Mouse (Mus musculus) lung, adult 2 months (tissue): ENCODE results near the gene Tbck. TPM values are rescaled to one million over a fixed set of nuclear protein-coding genes. Genes with fewer than 3 reads are reported as not detected.

Experiments
- DNase-seq: peaks from one replicate; pipeline ENCODE4 v3.0.0; 2022
- H3K4me1 ChIP-seq: fragments of 200-500 bp; 2 replicates; pipeline ENCODE4 v1.6.1; 2011; ENCODE audit warnings: low read length; ENCODE audit not compliant: control insufficient read depth, insufficient read depth
- H3K4me3 ChIP-seq: fragments of 200-500 bp; replicated peaks from 2 replicates; pipeline ENCODE3; 2011; ENCODE audit warnings: low read depth, mild to moderate bottlenecking, control low read depth, low read length; ENCODE audit errors: extremely low read depth
- CTCF ChIP-seq: fragments of 200-500 bp; IDR thresholded peaks from 2 replicates; pipeline ENCODE4 v1.5.1; 2011; ENCODE audit warnings: mild to moderate bottlenecking, low read length, control low read depth; ENCODE audit not compliant: insufficient read depth
- POLR2A ChIP-seq: fragments of 200-500 bp; IDR thresholded peaks from 2 replicates; pipeline ENCODE4 v1.6.1; 2011; ENCODE audit warnings: low read depth, mild to moderate bottlenecking, control low read depth, low read length, borderline replicate concordance; ENCODE audit errors: extremely low read depth
- WGBS: fragments of 180-500 bp; shearing (Covaris S2); methylation state at CpG from one replicate; pipeline ENCODE4 v1.1.7; 2018; 5-methylcytosine and 5-hydroxymethylcytosine counted together
- polyA plus RNA-seq: library from polyadenylated mRNA; depleted of rRNA; stranded (reverse); fragments of >200 nt; gene quantifications from 2 replicates; pipeline ENCODE4 v1.2.3, GENCODE M21; 2012

The Tbck gene
- polyA plus RNA-seq, 1 experiment = 4.0 TPM

- DNase-seq = no peak
- 78% methylated on average over 10 of the region's 10 CpGs for WGBS
- no peak overlapping the region for H3K4me3 ChIP-seq
- no peak for TF ChIP-seq POLR2A
- no peak for TF ChIP-seq CTCF
- H3K4me1 ChIP-seq = peaks cover 2% of the 10 kb centered on the region; the same call in 1 of the 2 replicates
Measured at GRCm38 (mm10) chr3:132814791-132815496, 131.0 kb downstream of the Tbck start.

DNA sequence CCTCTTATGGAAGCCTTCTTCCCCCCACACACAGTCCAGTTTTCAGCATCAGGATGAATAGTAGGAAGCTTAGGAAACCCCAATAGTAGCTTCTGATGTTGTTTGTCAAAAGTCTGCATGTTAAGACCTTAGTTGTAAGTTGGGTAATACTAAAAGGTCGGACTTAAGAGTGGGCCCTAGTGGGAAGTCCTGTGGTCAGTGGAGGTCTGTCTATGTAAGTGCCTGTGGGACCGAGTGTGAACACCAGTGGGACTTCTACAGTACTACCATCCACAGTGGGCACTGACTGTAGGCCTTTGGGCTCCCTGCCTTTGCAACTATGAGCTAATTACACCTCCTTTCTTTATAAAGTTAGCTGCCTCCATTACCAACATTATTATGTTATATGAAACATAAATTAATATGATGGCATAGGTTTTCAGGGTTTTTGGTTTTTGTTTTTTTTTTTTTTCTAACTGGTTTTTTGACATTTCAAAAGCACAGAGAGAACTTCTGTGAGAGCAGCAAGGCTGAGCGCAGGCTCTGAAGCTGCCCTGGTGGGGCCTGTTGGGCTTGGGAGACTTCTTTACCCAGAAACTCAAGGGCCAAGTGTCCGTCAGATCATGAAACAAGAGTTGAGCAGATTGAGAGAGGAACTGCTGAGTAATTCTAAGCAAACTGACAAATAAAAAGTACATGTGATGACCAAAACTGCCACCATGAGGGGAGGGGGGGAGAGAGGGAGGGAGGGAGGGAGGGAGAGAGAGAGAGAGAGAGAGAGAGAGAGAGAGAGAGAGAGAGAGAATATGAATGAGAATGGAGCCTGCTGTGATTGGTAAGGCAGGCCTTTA is 131.8 kb downstream of the Tbck start:
- TF ChIP-seq CTCF (no peak), POLR2A (no peak)
- WGBS = 85% methylated on average over 4 of the region's 4 CpGs
- no peak for DNase-seq
- H3K4me1 ChIP-seq = peaks cover 2% of the 10 kb centered on the region; the same call in 1 of the 2 replicates
- H3K4me3 ChIP-seq = no peak overlapping the region

DNA sequence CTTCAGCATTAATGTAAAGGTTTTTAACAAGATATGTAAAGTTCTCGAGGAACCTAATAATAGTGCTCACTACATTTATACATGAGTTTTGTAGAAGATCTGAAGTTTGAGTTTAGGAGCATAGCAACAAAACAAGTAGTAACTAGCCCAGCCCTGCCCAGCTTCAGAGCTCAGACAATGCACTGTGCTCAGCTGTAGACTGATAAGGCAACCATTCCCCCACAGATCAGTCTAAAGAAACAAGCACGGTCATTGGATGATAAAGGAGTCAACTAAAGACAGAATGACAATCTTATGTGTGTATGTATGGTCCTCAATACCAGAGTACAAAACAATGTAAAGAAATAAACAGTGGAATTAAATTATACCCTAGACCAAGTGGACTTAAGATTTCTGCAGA is 135.5 kb downstream of the Tbck start:
- WGBS = 86% methylated on average over 2 of the region's 2 CpGs
- Histone ChIP-seq H3K4me1 (no peaks in the 10 kb centered on the region), H3K4me3 (no peak overlapping the region)
- TF ChIP-seq CTCF = no peak
- no peak for TF ChIP-seq POLR2A
- DNase-seq = no peak

DNA sequence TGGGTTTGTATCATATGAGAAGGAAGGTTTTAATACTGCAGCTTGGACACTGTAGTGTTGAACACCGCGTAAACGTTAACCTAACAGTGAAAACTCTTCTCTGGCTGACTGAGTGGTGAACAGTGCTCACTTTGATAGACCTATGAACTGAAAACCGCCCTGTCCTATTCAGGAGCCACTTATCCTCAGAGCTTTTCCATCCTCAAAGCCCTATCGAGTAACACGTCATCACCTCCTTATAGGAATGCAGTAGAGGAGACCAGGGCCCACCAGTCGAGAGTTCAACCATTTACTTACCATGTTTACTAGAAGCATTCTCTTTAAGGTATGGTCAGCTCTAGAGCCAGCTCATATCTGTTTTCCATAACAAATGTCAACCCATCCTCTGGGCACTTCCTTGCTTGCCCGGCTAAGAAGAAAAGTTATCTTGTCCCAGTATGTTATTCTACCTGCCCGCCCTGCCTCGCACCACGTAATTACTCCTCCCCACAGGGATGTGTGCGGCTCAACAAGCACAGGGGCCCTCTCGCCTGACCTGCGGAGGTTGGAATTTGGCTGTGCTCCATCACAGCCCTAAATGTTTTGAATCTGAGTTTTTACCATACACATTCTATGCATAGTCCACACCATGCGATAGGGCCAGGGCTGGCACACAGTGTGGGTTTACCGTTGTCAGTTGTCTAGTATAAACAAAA is 147.4 kb downstream of the Tbck start:
- no peak for DNase-seq

DNA sequence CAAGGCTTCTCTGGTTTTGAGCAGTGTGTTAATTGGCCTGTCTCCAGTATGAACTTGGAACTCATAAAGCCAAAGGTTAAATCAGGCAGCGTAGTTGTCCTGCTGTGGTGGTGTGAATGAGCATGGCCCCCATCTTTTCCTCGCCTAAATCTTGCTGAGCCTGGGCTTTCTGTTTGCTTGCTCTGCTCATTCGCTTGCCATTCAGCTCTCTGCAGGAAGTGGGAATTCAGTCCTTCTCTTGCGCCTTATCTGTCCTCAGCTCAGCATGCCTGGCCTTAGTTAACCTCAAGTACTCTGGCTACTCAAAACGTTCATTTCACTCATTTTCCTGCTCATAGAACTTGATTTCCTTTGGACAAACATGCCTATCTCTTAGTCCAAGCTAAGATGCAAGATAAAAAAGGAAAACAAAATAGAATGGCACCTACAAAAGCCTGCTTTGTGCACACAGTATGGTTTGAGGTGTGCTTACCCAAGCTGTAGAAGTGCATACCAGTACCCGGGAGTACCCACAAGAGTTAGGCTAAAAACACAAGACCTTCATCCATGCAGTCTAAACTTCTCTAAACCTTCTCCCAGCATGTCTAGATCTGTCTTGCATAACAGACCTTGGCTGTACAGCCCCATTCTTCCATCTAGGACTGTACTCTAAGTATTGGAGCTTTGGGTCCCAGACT is 151.3 kb downstream of the Tbck start:
- no peak for DNase-seq
- TF ChIP-seq POLR2A (no peak), CTCF (no peak)
- Histone ChIP-seq H3K4me1 (0 out of 2 replicates have a peak, but pooled peaks cover 2% of the 10 kb centered on the region), H3K4me3 (no peak overlapping the region)
- 54% methylated on average over 6 of the region's 6 CpGs for WGBS

More for the DNA sequence above, 147.4 kb downstream of the Tbck start:
- Histone ChIP-seq H3K4me3 (no peak overlapping the region), H3K4me1 (0 out of 2 replicates have a peak, but pooled peaks cover 2% of the 10 kb centered on the region)
- WGBS = 74% methylated on average over 16 of the region's 16 CpGs
- TF ChIP-seq POLR2A (no peak), CTCF (no peak)

GRCm38 (mm10) chr3:132837134-132837533 is 153.2 kb downstream of the Tbck start:
- no peak for DNase-seq
- no peak for TF ChIP-seq CTCF
- TF ChIP-seq POLR2A = no peak
- H3K4me1 ChIP-seq = 0 out of 2 replicates have a peak, but pooled peaks cover 2% of the 10 kb centered on the region
- H3K4me3 ChIP-seq = no peak overlapping the region
- WGBS = 84% methylated on average over 4 of the region's 4 CpGs

DNA sequence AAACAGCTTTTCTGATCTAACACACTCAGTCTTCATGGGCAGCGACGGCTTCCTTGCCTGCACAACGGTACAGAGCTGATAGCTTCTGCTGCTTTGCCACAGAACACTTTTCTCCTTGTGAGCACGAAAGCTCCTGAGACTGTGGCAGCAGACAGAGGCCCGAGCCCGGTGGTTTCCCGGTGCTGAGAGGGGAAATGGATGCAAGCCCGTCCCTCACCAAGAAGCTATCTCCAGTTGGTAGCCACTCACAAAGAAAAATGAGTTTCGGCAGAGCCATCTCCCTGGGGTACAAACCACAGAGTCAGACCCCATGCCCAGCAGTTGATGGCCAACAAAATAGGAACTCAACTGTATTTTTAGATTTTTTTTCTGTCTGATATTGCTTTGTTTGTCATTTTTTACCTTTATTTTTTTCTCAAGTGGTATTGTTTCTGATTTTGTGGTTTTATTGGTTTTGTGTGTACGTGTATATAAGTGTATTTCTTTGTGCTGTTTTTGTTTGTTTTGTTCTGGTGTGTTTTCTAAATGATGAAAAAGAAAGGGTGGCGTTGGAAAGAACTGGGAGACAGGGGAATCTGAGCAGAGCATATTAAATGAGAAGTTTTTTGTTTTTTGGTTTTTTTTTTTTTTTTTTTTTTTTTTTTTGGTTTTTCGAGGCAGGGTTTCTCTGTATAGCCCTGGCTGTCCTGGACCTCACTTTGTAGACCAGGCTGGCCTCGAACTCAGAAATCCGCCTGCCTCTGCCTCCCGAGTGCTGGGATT is 154.9 kb downstream of the Tbck start:
- 93% methylated on average over 14 of the region's 15 CpGs for WGBS
- 0 out of 2 replicates have a peak, but pooled peaks cover 2% of the 10 kb centered on the region for H3K4me1 ChIP-seq
- no peak for DNase-seq
- no peak overlapping the region for H3K4me3 ChIP-seq
- TF ChIP-seq CTCF (no peak), POLR2A (no peak)

GRCm38 (mm10) chr3:132839516-132839915 is 155.6 kb downstream of the Tbck start:
- no peak for TF ChIP-seq CTCF
- 95% methylated on average over 8 of the region's 8 CpGs for whole genome bisulfite sequencing
- H3K4me1 ChIP-seq = 0 out of 2 replicates have a peak, but pooled peaks cover 2% of the 10 kb centered on the region
- DNase-seq = no peak
- no peak overlapping the region for H3K4me3 ChIP-seq
